Mouse (Mus musculus) layer of hippocampus, adult 2 months (tissue): Measurements from ENCODE around the gene Arhgap40. TPM values are rescaled to one million over a fixed set of nuclear protein-coding genes. Genes with fewer than 3 reads are reported as not detected.

Source experiments
- DNase-seq, 2 experiments: peaks; one replicate each; pipeline ENCODE4 v3.0.0; 2022; ENCODE audit warnings: low spot score in 2 of 2
- H3K27ac ChIP-seq: fragments of 200-600 bp; 2 replicates; pipeline ENCODE4 v1.8.1; 2022
- H3K4me3 ChIP-seq: fragments of 200-600 bp; 2 replicates; pipeline ENCODE4 v1.8.1; 2022; ENCODE audit warnings: mild to moderate bottlenecking
- CTCF ChIP-seq: fragments of 200-600 bp; conservative IDR thresholded peaks from 2 replicates; pipeline ENCODE4 v1.8.1; 2022; ENCODE audit warnings: antibody characterized with exemption, mild to moderate bottlenecking, moderate library complexity
- total RNA-seq, 2 experiments: library from RNA; stranded (reverse); gene quantifications; 2 replicates each; pipeline ENCODE4 v1.2.3; 2021

Arhgap40 gene
- total RNA-seq, 2 experiments from 2014 or later: not detected

- no peak for TF ChIP-seq CTCF
- Histone ChIP-seq H3K4me3 (no peak overlapping the region), H3K27ac (no peak overlapping the region)
- DNase-seq: no peak
These were observed 44.2 kb downstream of the Arhgap40 start for GRCm38 (mm10) chr2:158556750-158557149.

GRCm38 (mm10) chr2:158559945-158560344, 47.3 kb downstream of the Arhgap40 start:
- no peak overlapping the region for H3K4me3 ChIP-seq
- no peak overlapping the region for H3K27ac ChIP-seq
- TF ChIP-seq CTCF: no peak
- no peak for DNase-seq

GRCm38 (mm10) chr2:158560801-158561200, 48.2 kb downstream of the Arhgap40 start:
- Histone ChIP-seq H3K4me3 (no peak overlapping the region), H3K27ac (peak overlapping the region; percentile 46; the same call in 1 of the 2 replicates)
- DNase-seq: no peak
- TF ChIP-seq CTCF: no peak

DNA sequence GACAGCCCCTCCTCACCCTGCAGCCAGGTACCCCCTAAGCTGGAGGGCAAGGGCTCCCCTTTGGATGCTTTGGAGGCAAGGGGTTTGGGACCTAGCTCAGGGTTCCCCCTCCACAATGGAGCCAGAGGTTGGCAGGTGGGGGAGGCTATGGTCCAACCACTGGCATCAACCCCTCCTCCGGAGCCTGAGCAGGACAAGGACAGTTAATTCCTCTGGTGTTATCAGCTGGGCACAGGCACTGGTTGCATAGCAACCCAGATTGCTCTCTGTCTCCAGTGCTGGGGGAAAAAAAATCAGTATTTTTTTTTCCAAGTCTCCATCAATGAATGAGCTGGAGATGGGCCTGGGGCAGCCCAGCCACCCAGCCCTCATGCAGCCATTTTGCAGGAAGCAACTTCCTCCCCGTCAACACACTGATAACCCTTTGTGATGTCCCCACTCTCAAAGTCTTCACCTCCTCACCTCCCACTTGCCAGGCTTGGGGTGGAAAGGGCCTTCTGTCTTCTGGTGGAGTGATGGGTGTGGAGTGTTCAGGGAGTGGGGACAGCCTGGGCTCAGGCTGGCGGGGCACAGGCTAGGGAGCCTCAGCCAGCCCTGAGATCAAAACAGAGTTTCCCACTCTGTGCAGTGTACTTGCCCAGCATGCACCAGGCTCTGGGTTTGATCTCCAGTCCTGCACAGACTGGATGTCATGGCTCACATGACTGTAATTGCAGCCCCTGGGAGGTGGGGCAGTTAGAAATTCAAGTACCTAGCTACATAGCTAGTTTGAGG, 49.0 kb downstream of the Arhgap40 start:
- DNase-seq: no peak
- peak overlapping the region; percentile 46; the same call in 1 of the 2 replicates for H3K27ac ChIP-seq
- H3K4me3 ChIP-seq: no peak overlapping the region
- TF ChIP-seq CTCF: no peak

- DNase-seq: no peak
- no peak for TF ChIP-seq CTCF
- H3K4me3 ChIP-seq: no peak overlapping the region
- no peak overlapping the region for H3K27ac ChIP-seq
These were observed 58.0 kb downstream of the Arhgap40 start for GRCm38 (mm10) chr2:158570421-158571081.

DNA sequence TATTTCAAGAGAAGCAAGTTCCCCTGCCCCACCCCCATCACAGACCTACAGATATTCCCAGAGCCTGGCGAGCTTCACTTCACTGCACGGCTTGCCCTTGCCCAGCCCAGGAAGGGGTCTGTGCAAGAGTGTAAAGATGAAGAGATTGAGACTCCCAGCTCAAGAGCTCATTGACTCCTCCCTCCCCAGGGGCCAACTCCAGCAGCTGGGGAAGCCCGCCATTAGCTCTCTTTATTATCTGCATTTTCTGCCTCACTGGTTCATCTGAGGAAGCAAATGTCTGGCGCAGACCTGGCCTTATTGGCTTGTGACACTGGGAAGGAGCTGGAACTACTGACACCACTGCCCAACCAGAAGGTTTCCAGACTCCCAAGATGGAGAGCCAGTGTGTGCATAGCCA, 67.4 kb downstream of the Arhgap40 start:
- H3K4me3 ChIP-seq: no peak overlapping the region
- no peak for TF ChIP-seq CTCF
- DNase-seq: no peak
- H3K27ac ChIP-seq: no peak overlapping the region

GRCm38 (mm10) chr2:158584621-158585358, 72.2 kb downstream of the Arhgap40 start:
- no peak for DNase-seq
- Histone ChIP-seq H3K4me3 (no peak overlapping the region), H3K27ac (no peak overlapping the region)
- no peak for TF ChIP-seq CTCF

DNA sequence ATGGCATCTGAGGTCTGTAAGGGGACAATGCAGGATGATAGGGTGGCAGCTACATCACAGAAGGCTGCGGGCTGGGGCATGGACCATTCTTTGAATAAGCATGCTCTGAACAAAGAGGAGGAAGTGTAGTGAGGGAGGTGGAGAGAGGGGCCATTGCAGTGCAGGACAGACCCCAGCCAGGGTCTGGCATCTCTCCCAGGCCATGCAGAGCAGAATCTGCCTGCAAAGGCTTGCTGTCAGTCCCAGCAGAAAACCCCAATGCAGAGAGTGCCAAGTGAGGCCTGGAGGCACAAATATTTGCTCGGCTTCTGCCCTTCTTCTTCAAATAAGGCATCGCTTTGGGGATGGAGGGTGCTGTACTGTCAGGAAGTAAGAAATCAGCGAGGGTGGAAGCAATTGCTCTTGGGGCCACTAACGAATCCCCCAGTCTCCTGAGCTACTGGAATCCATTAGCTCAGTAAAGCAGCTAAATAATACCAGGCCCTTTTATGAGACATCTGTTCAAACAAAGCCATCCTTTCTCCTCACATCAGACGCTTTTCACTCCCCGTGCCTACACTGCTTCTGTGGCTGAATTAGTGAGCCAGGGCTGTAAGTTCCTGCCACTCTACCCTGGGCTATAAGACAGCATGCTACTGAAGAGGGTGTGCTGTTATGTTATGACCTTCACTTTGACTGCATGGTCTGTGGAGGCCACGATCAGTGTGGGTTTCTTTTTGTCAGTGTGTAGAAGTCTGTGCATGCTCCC, 76.1 kb downstream of the Arhgap40 start:
- no peak for DNase-seq
- TF ChIP-seq CTCF: no peak
- Histone ChIP-seq H3K4me3 (no peak overlapping the region), H3K27ac (no peak overlapping the region)

DNA sequence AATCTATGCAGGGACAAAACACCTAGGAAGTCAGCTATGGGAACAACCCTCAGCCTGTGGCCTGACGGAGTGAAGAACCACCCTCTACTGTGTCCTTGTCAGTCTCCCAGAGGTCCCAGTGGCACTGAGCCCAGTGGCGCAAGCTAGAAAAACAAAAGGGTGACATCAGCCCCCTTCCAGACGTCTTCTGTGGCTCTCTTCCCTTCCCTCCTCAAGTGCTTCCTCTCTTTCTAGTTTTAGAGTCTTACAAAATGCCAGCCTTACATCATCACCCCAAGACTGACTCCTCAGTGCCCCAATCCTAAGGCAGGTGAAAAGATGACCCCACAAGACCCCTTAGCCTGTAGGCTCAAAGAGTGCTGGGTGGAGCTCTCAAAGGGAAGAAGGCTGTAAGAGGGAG, 77.9 kb downstream of the Arhgap40 start:
- no peak for DNase-seq
- H3K27ac ChIP-seq: no peak overlapping the region
- no peak for TF ChIP-seq CTCF
- no peak overlapping the region for H3K4me3 ChIP-seq

- H3K4me3 ChIP-seq: no peak overlapping the region
- DNase-seq: peak in 1 of 2 experiments; percentile 35
- H3K27ac ChIP-seq: no peak overlapping the region
- no peak for TF ChIP-seq CTCF
These were observed 78.7 kb downstream of the Arhgap40 start for GRCm38 (mm10) chr2:158591286-158591685.

- no peak for TF ChIP-seq CTCF
- no peak overlapping the region for H3K27ac ChIP-seq
- H3K4me3 ChIP-seq: no peak overlapping the region
- DNase-seq: no peak
These were observed 80.8 kb downstream of the Arhgap40 start for GRCm38 (mm10) chr2:158593371-158593770.

DNA sequence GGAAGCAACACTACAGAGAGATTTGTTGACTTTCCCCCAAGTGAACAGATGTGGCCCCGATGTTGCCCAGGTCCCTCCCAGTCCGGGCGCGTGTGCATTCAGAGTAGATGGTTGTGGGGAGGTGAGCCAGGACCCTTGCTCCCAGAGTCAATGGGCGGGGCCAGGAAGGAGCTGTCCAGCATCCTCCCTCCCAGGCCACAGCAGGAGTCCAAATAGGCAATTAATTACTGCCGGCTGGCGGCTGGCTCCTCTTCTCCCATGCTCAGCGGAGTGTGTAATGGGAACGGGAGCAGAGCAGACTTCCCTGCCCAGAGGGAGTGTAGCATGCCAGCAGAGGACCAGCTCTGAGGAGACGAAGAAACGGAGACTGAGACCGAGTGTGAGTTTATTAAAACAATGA, 82.5 kb downstream of the Arhgap40 start:
- DNase-seq: no peak
- no peak for TF ChIP-seq CTCF
- no peak overlapping the region for H3K27ac ChIP-seq
- no peak overlapping the region for H3K4me3 ChIP-seq
